Mouse (Mus musculus) hematopoietic stem cell, adult 5-6 weeks (primary cell): ENCODE results near the gene Ppp1r16b. TPM values are rescaled to one million over a fixed set of nuclear protein-coding genes. Genes with fewer than 3 reads are reported as not detected.
A peak's percentile ranks its signal among the peaks of the same experiment; 100 is the strongest.

Experiments used
- ATAC-seq, 2 experiments: fragments of 125-278 bp in 1 of 2; replicated peaks in 1 of 2; 2 replicates each; pipeline ENCODE4 v1.8.0; 2016 to 2017; ENCODE audit warnings: inconsistent platforms in 2 of 2, mild to moderate bottlenecking in 2 of 2, moderate number of reproducible peaks in 2 of 2, low read depth in 1 of 2, moderate TSS enrichment in 1 of 2; ENCODE audit not compliant: low FRiP score in 2 of 2, poor library complexity in 2 of 2, severe bottlenecking in 2 of 2, insufficient read depth in 1 of 2, low TSS enrichment in 1 of 2
- total RNA-seq: library from RNA; stranded (forward); fragments of 172-1452, 232-1000 nt; gene quantifications from 2 replicates; pipeline ENCODE4 v1.2.3, GENCODE M21; 2017

Ppp1r16b gene
- total RNA-seq, 1 experiment from 2014 or later, result 3.9 TPM

DNA sequence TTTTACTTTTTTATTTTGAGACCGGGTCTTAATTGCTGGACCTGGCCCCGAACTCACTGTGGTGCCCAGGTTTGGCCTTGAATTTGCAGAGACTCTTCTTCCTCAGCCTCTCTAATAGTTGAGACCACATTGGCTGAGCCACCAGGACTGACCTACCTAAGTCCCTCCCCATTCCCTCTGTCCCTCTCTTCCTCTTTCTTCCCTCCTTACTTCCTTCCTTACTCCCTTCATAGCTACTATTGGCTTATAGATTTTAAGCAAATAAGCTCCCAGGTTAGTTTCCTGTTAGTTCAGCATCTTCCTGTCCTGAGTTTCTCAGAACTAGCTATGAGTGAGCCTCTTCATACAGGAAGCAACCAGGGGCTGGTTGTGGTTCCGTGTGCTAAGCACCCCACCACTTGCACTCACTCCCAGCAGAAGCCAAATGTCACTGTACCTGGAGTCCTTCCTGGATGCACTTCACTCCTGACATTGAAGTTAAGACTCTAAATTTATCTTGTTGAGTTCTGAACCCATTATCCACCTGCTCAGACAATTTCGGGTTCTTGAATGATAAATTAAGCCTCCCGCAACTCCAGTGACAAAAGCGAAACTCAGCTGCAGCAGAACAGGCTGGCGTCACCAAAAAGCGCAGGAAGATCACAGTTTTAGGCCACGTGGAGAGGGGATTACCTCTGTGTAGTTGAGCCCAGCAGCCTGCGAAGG is 41.7 kb downstream of the Ppp1r16b start:
- ATAC-seq, result peak; percentile 39 to 43; a peak in 3 of 4 replicates

DNA sequence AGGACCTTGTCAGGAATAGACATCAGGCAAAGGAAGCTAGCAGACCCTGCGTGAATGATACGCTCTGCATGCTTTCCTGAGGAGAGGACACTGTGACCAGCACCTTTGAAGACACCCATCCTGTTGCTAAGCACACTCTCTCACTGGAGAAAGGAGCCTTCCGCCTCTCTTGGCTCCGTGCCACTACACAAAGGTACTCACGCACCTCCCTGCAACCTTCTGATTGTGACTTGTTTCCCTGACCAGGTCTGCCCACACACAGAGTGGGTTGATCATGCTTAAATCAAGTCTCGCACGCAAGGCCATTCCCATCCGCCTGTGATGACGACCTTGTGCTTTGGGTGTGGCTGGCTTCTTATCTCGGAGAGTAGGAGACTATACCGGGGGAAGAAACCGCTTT is 42.9 kb downstream of the Ppp1r16b start:
- ATAC-seq, result no peak

DNA sequence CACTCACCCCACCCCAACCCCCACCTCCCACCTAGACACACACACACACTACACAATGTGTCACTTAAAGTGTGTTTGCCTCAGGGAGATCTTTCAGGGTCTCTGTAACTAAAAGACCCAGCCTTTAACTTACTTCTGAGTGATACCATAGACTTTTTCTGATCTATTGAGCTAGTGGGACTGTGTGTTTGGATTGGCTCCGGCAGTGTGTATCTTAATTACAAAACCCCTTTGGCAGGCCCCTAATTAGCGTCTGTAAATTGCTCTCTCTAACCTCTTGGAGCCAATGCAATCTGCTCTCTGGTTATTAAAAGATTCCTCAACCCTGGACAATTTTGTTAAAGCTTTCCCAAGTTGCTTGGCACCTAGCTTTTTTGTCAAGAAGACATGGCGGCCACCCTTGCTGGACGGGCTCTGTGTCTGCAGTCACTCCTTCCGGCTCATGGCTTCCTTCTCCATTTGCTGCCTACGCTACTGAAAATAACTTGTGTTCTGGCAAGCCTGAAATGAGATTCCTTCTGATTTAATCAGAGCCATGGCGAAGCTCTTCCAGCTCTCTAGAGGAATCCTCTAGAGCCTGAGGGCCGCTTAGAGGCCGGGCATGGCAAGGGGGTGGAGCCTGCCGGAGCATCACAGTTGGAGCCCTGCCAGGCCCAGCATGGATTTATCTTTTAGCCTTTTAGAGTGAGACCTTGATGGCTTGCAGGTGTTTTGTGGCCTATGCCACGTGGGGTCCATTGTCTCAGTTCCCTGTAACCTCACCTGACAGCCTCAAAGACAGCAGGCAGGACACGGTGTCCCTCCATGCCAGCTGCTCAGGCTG is 46.9 kb downstream of the Ppp1r16b start:
- no peak for ATAC-seq

DNA sequence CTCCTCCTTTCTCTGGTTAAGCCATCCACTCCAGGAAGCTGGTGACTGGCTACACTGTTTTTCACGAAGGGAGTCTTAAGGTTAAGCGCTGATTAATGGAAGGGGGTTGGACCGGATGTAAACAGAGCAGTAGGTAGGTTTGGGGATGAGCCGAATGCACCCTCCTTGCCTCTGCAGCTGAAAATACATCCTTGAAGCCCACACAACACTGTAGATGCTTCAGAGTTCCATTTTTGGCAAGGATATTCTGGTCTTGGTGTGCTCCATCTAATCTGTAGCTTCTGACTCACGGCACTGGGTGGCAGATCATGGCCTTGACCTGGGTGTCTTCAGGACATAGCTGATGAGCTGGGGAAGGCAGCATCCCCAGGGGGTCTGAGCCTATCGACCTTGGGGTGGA is 49.6 kb downstream of the Ppp1r16b start:
- no peak for ATAC-seq

DNA sequence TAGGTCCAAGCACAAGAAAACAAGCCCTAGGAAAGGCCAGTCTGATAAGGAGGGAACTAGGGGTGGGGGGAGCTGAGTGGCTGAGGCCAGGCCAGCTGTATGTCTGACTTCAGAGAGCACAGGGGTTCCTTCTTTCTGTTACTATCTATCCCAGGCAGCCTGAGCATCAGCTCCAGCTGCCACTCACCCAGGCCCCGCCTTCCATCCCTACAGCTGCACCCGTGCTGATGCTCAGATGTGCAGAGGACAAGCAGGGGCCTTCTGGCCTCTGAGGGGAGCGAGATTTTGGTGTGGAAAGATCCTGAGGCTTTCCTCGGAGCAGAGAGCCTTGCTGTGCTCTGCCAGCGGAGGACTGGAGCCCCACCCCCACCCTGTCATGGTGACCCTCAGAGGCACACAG is 50.9 kb downstream of the Ppp1r16b start:
- no peak for ATAC-seq

DNA sequence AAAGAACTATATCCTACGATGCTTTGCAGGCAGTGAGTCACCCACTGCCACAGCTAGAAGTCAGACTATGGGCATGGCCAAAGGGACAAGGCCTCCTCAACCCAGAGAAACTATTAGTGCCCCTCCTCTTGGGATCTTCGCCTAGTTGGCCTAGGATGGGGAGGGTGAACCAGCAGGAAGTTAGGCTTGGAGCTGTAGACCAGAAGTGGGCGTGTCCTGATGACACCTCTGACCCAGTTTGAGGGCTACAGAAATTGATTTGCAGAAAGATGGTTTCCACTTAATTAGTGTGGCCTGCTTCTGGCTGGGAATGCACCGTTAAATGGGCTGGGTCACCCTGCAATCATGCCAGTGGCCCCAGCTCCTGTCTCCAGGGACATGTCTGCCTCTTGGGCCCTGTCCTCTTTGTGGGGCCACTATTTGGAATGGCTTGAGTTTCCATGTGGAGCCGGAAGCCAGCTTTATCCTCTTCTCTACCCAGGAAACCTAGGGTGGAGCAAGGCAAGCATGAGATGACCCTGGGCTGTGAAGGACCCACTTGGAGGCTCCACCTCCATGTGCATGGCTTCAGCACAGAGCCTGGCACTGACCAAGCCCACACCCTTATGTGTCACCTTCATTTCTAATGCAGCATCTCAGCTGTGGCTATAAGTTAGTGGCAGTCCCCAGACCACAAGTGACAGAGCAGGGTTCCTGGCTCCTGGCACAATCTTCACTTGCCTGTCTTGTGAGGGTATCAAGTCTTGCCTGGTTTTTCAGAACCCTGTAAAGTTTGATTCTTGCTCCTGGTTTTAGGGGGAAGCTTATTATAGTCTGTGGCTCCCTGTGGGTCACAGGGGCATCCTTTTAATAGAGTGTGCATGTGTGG is 52.6 kb downstream of the Ppp1r16b start:
- ATAC-seq, result no peak

DNA sequence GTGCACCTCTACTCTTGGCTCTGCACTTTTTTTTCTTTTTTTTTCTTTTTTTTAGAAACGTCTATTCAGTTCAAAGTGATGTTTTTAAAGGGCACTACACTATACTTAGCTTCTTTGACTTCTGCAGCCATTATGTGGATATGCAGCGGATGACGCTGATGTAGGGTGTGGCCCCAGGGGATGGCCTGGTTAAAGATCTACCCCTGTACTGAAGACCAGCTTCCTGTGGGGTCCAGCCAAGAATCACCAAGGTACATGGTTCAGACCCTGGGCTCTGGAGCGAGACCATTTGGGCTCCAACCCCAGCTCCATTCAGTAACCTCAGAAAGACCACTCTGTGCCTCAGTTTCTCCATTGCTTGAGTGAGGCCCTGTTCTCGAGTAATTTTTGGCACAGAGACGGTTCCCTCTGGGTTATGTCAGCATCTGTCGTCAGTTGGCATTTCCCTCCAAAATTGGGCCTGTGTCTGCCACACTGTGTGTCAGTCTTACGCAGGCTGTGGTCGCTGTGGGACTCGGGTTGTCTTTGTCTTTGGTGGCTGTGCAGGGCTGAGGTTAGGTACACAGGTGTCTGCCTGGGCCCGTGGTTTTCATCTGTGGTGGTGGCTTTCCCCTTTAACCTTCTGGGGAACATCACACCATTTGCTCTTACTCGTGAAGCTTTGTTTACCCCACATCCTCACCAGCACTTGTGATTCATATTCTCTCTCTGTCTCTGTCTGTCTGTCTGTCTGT is 53.8 kb downstream of the Ppp1r16b start:
- 0 out of 4 replicates have a peak, but pooled peaks of 1 of the 2 experiments have one; percentile 27 for ATAC-seq

DNA sequence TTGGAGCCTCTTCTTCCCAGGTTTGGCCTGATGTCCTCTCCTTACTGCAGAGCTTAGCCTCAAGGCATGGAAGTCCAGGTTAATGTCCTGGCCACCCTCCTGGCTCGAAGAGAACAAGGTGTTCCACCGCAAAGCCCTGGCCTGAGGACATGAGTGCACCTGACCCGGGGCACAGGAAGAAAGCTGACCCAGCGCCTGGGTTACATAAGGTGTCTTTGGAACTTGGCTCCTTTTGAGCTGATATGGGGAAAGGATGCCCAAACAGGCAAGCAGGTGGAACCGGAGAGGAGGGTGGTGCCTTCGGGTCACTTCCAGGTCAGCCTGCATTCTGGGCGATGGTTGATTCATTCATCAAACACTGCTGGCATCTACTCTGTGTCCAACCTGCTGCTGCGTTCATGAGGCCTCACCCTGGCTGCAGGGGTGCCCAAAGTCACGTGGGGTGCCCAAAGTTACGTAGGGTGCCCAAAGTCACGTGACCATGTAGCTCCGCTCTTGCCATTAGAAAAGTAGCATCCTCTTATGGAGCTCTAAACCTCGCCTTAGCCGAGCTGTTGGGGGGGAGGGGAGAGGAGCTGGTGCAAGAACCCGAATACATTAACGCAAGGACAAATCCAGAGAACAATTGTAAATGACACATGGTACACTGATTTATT is 55.6 kb downstream of the Ppp1r16b start:
- no peak for ATAC-seq

DNA sequence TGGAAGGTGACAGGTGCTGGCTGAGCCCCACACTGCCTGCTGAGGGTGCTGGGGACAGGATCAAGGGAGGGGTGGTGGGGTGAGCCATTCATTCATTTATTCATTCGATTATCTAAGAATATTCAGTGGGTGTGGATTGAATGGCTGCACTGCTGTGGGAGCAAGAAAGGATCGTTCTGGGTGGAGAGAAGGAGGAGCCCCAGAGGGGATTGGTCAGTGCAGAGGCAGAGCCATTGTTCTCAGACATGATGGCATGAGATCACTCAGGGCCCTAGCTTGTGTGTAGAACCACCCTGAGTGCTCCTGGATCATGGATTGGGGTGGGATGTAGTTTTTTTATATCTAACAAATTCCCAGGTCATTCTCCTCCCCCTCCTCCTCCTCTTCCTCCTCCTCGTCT is 56.3 kb downstream of the Ppp1r16b start:
- ATAC-seq, result no peak

DNA sequence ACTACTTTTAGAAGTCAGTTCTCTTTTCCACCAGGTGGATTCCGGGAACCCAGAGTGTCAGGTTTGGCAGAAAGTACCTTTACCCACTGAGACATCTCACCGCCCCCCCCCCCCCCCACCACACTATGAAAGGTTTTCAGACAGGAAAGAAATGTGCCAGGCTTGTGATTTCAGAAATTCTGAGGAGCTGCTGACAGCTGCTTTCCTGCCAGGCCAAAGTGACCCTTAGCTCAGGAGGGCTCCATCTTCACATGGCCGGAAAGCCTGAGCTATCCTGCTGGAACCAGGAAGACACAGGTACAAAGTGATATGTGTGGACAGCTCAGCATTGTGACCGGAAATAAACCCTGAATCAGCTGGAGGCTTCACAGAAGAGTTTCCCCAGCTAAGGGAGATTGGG is 56.9 kb downstream of the Ppp1r16b start:
- ATAC-seq, result no peak

DNA sequence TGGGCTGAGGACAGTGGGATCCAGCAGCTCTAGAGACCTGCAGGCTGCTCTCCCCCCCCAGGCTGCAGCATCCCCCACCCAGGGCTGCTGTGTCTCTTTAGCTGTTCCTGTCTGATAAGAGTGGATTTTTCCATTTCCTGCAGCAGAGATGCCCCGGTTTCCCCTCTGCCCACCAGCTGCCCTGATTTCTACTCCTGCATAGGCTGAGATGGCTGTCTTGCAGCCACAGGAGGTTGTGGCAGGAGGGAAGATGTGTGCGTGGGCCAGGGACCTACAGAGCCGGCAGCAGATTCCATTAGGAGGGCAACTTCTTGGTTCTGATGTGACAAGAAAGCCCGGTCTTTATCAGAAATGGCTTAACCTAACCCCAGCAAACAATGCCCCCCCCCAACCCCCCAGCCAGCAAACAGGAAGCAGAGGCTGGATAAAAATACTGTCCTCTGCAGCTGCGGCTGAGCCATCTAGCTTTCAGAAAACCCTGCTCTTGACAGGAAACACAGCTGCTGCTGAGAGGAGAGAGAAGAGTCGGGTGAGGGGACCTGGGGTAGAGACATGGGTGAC is 57.9 kb downstream of the Ppp1r16b start:
- peak; percentile 58 to 63 for ATAC-seq

DNA sequence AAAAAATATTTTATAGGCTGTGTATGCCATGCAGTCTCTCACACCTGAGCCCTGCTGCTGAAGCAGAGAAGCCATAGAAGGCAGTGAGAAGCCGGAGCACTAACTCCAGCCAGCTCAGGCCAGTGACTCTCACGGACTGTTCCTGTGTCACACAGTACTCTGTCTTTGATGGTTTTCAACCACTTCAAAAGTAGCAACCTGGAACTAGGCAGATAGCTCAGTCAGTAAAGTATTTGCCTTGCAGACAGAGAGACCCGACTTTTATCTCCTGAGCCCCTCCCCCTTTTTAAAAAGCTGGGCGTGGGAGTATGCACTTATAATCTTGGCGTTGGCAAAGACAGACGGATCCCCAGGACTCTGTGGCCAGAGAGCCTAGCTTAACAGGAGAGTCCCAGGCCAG is 58.6 kb downstream of the Ppp1r16b start:
- ATAC-seq, result no peak

DNA sequence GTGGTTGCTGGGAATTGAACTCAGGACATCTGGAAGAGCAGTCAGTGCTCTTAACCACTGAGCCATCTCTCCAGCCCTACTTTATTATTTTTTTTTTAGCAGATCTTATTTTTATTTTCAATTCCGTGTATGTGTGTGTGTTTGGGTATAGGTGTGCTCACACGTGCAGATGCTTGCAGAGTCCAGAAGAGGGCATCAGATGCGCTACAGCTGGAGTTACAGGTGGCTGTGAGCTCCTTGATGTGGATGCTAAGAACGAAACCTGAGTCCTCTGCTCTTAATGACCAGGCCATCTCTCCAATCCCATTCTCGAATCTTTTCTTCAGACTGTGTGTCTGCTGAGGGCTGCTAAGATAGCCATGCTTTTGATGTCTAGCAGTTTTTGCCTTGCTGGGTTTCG is 61.1 kb downstream of the Ppp1r16b start:
- no peak for ATAC-seq

DNA sequence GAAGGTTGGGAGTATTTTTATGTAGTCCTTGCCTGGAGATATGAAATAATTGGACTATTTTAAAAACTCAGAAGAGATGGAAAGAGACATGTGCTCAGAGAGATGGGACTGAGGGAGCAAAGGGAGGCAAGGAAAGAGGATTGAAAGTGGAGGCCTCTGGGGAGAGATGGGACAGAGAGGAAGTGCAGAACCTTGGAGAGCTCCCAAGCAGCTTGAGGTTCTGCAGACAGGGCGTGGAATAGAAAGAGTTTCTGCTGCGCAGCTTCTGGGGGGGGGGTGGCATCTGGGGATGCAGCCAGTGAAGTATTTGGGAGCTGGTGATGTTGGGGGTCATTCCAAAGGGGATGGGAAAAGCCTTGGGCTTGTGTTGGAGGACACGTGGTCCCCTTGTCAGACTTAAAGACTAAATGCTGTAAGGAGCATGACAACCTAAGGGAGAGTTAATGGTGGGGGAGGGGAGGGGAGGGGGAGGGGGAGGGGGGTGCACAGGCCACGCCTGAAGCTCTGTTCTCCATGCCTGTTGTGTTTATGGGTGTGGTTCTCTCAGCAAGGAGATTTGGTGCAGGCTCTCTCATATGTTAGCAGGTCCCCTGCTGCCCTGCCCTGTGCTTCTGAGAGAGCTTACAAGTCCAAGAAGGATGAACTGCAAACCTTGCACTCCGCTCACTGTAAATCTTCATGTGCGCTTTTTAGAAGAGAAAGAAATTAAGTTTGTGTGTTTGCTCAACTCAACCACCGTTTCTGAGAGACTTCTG is 63.0 kb downstream of the Ppp1r16b start:
- 0 out of 4 replicates have a peak, but pooled peaks of 1 of the 2 experiments have one; percentile 19 for ATAC-seq

DNA sequence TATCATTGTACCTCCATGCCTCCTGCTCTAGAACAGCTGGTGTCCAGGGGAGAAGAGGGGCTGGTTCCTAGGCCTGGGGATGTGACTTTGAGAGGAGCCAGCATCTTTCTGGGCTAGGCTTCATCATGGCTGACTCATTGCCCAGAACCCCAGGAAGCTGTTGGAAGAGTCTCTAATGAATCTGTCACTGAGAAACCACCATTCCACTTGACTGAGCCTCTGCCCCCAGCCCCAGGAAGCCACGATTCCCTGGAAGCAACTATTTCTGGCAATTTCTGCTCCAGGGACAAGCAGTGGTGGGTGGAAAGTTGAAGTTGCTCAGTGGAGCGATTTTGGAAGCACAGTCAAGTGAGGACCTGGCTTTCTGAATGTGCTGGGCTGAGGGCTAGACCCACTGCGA is 65.7 kb downstream of the Ppp1r16b start:
- ATAC-seq, result no peak

DNA sequence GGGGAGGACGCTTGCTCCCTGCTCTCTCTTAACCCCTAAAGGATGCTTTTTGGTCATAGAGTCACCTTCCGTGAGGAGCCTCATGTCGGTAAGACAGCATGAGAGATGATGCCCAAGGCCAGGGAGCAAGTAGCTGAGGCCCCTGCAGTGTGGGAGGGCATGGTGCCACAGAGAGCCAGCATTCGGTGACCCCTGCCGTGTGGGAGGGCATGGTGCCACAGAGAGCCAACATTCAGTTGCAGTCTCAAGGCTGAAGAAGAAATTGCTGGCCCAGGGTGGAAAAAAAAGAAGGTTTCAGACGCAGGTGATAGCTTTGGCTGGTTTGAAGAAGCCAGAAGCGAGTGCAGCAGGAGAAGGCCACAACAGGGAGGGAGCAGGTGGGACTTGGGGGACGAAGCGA is 67.3 kb downstream of the Ppp1r16b start:
- no peak for ATAC-seq
